Mouse (Mus musculus) heart, adult 2 months (tissue): ENCODE results near the gene Sugt1. TPM values are rescaled to one million over a fixed set of nuclear protein-coding genes. Genes with fewer than 3 reads are reported as not detected.

ENCODE experiments used
- DNase-seq, 2 experiments: peaks; one replicate each; pipeline ENCODE4 v3.0.0; 2021
- H3K27ac ChIP-seq: fragments of 200-600 bp; 2 replicates; pipeline ENCODE4 v1.8.1; 2022
- H3K27me3 ChIP-seq: fragments of 200-500 bp; 2 replicates; pipeline ENCODE4 v1.6.1; 2012; ENCODE audit warnings: mild to moderate bottlenecking, low read length, inconsistent platforms, mixed read lengths; ENCODE audit not compliant: control insufficient read depth, insufficient read depth
- H3K36me3 ChIP-seq: fragments of 200-500 bp; 2 replicates; pipeline ENCODE4 v1.6.1; 2012; ENCODE audit warnings: low read length, inconsistent platforms; ENCODE audit not compliant: control insufficient read depth, insufficient read depth
- H3K4me1 ChIP-seq: fragments of 200-500 bp; 2 replicates; pipeline ENCODE4 v1.6.1; 2011; ENCODE audit warnings: low read length; ENCODE audit not compliant: control insufficient read depth, insufficient read depth
- H3K4me3 ChIP-seq: fragments of 200-600 bp; 2 replicates; pipeline ENCODE4 v1.8.1; 2022
- H3K79me2 ChIP-seq: fragments of 200-500 bp; replicated peaks from 2 replicates; pipeline ENCODE4 v1.6.1; 2012; ENCODE audit warnings: mild to moderate bottlenecking, inconsistent platforms, low read length, moderate library complexity, mixed read lengths; ENCODE audit not compliant: control insufficient read depth, insufficient read depth
- H3K9ac ChIP-seq: fragments of 200-500 bp; 2 replicates; pipeline ENCODE4 v1.6.1; 2012; ENCODE audit warnings: low read depth, mild to moderate bottlenecking, control low read depth, inconsistent platforms, low read length, mixed read lengths
- CTCF ChIP-seq: fragments of 200-600 bp; IDR thresholded peaks from 2 replicates; pipeline ENCODE4 v1.8.1; 2022; ENCODE audit warnings: antibody characterized with exemption, mild to moderate bottlenecking, moderate library complexity
- EP300 ChIP-seq: fragments of 200-500 bp; IDR thresholded peaks from 2 replicates; pipeline ENCODE4 v1.6.1; 2011; ENCODE audit warnings: low read depth, low read length, control low read depth; ENCODE audit not compliant: insufficient read depth
- POLR2A ChIP-seq: fragments of 200-500 bp; IDR thresholded peaks from 2 replicates; pipeline ENCODE4 v1.6.1; 2011; ENCODE audit warnings: mild to moderate bottlenecking, low read depth, low read length, control low read depth; ENCODE audit not compliant: insufficient read depth
- WGBS: fragments of 180-500 bp; shearing (Covaris S2); methylation state at CpG from one replicate; pipeline ENCODE4 v1.1.7; 2018; 5-methylcytosine and 5-hydroxymethylcytosine counted together
- intact Hi-C: fragments of 180-260 bp; cut with DNase I; formaldehyde crosslinking; loops from one replicate; pipeline ENCODE4 v1.15.1; 2025
- polyA plus RNA-seq: library from polyadenylated mRNA; depleted of rRNA; stranded (reverse); fragments of >200 nt; gene quantifications from 2 replicates; pipeline ENCODE4 v1.2.3, GENCODE M21; 2012
- total RNA-seq, 2 experiments: library from RNA; stranded (reverse); gene quantifications; 2 replicates each; pipeline ENCODE4 v1.2.3; 2021

Gene Sugt1
- total and polyA plus RNA-seq, 3 experiments: 5.7 to 64.9 (median 52.4) TPM

DNA sequence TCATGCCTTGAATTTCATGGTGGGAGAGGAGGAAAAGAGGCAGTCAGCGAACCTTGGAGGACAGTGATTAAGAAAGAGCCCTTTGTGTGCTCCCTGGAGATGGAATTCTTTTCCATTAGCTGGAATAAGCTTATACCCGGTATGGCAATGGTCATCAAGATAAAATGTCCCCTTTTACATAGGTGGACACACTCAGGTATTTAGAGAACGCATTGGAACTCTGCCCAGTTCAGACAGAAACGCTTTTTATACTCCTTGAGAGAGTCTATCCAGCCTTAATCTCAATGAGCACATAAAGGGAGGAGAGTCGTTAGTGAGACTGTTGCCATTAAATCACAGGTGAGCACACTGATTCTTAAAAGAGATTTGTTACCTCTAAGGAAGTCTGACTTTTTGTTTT is 73.0 kb downstream of the Sugt1 start:
- intact Hi-C loops: loop anchor here (2.0 kb wide), 1 partner anchor 44 kb away; no protein-coding TSS in a partner anchor
- no peaks in the 10 kb centered on the region for H3K36me3 ChIP-seq
- H3K27ac ChIP-seq: no peak overlapping the region
- no peak for DNase-seq
- no peak overlapping the region for H3K9ac ChIP-seq
- no peaks in the 10 kb centered on the region for H3K27me3 ChIP-seq
- no peaks in the 10 kb centered on the region for H3K79me2 ChIP-seq
- H3K4me1 ChIP-seq: no peaks in the 10 kb centered on the region; the same call in 1 of the 2 replicates
- 54% methylated on average over 5 of the region's 5 CpGs for WGBS
- no peak overlapping the region for H3K4me3 ChIP-seq
- TF ChIP-seq EP300: no peak
- TF ChIP-seq POLR2A: no peak

DNA sequence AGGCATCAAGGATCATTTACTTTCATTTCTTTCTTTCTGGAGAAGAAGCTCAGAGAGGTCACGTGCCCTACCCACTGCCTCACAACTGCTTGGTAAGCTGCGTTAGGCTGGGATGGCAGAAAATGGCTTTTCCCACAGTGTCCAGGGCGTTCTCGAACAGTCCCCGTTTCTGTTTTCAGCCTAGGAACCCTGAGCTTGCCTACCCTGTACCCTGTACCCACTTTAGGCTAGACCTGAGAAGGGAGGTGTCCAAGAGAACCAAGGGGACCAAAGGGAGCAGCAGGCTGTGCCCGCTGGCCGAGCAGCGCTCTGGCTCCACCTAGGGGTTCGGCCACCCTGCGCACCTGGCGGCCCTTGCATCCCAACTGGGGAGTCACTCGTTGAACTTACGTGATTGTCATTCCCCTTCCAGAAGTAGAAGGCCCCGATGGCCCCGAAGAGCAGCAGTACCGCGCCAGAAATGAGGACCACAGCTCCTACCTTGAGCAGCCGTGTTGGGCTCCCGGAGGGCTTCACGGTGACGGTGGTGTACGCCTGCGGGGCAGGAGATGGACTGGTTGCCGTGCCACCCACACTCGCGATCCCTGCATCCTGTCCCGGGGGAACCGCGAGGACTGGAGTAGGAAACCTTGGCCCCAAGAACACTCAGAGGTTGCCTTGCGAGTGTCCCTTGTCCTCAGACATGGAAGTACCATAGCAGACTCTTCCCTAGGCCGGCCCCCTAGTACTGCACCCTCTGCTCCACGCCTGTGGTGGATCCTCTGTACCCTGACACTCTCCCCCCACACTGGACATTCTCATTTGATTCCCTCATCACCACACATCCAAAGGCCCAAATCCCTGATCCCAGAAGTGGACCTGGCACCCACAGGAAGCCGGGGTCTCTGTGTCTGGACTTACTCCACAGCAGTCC is 73.8 kb downstream of the Sugt1 start:
- Histone ChIP-seq H3K36me3 (no peaks in the 10 kb centered on the region), H3K27ac (no peak overlapping the region), H3K27me3 (no peaks in the 10 kb centered on the region), H3K79me2 (no peaks in the 10 kb centered on the region), H3K4me3 (no peak overlapping the region), H3K9ac (no peak overlapping the region), H3K4me1 (no peaks in the 10 kb centered on the region; the same call in 1 of the 2 replicates)
- WGBS: 21% methylated on average over 33 of the region's 33 CpGs
- peak; percentile 72 to 78 for DNase-seq
- intact Hi-C loops: loop anchor here (2.0 kb wide), 1 partner anchor 44 kb away; no protein-coding TSS in a partner anchor
- TF ChIP-seq POLR2A (no peak), CTCF (peak; percentile 89)

GRCm38 (mm10) chr14:79662001-79662400 is 74.5 kb downstream of the Sugt1 start, which contains the start of gene Cnmd:
Gene Cnmd (minus strand): TSS chr14:79662170.
- intact Hi-C loops: no loop called here
- Histone ChIP-seq H3K79me2 (no peaks in the 10 kb centered on the region), H3K27me3 (no peaks in the 10 kb centered on the region), H3K4me1 (no peaks in the 10 kb centered on the region; the same call in 1 of the 2 replicates), H3K9ac (no peak within 1 kb of the TSS), H3K4me3 (no peak within 1 kb of the TSS), H3K36me3 (no peaks in the 10 kb centered on the region), H3K27ac (no peak within 1 kb of the TSS)
- 59% methylated on average over 4 of the region's 4 CpGs for WGBS
- no peak for DNase-seq
- TF ChIP-seq EP300 (no peak), CTCF (no peak), POLR2A (no peak)

- intact Hi-C loops: no loop called here
- no peak for DNase-seq
- Histone ChIP-seq H3K36me3 (no peaks in the 10 kb centered on the region), H3K4me3 (no peak overlapping the region), H3K4me1 (no peaks in the 10 kb centered on the region), H3K9ac (no peak overlapping the region), H3K27ac (no peak overlapping the region), H3K79me2 (no peaks in the 10 kb centered on the region), H3K27me3 (no peaks in the 10 kb centered on the region)
- 87% methylated on average over 3 of the region's 3 CpGs for WGBS
- TF ChIP-seq CTCF (no peak), EP300 (no peak), POLR2A (no peak)
Measured at GRCm38 (mm10) chr14:79671008-79671407, 83.5 kb downstream of the Sugt1 start.

DNA sequence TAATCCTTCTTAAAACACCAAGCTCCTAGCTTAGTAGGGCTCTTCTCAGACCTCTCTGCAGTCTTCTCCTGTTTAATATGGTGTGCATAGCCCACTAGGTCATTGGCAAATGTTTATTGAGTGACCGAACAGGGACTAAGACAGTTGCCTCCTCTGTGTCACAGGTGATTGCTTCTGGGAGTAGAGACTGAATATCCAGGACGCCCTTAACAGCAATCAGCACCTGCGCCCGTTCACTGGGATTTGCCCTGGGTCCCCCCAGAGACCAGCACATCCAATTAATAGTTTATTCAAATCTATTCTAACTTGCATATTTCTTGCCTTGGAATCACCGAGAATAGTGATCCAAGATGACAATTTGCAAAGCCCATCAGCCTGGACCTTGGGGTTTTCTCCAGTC is 85.1 kb downstream of the Sugt1 start:
- intact Hi-C loops: no loop called here
- no peak for TF ChIP-seq POLR2A
- no peak for TF ChIP-seq EP300
- TF ChIP-seq CTCF: no peak
- WGBS: 86% methylated on average over 5 of the region's 5 CpGs

GRCm38 (mm10) chr14:79673083-79674013 is 85.9 kb downstream of the Sugt1 start:
- 73% methylated on average over 17 of the region's 17 CpGs for WGBS
- no peak for TF ChIP-seq CTCF
- TF ChIP-seq EP300: no peak
- TF ChIP-seq POLR2A: no peak

More for the DNA sequence above, 85.1 kb downstream of the Sugt1 start:
- H3K4me3 ChIP-seq: no peak overlapping the region
- DNase-seq: no peak
- H3K27ac ChIP-seq: no peak overlapping the region
- H3K79me2 ChIP-seq: no peaks in the 10 kb centered on the region
- H3K27me3 ChIP-seq: no peaks in the 10 kb centered on the region
- peaks cover 1% of the 10 kb centered on the region; the same call in 1 of the 2 replicates for H3K4me1 ChIP-seq
- no peaks in the 10 kb centered on the region for H3K36me3 ChIP-seq
- no peak overlapping the region for H3K9ac ChIP-seq

More at GRCm38 (mm10) chr14:79673083-79674013, 85.9 kb downstream of the Sugt1 start:
- intact Hi-C loops: no loop called here
- no peak for DNase-seq
- no peaks in the 10 kb centered on the region for H3K27me3 ChIP-seq
- no peak overlapping the region for H3K27ac ChIP-seq
- H3K4me1 ChIP-seq: peaks cover 1% of the 10 kb centered on the region; the same call in 1 of the 2 replicates
- no peak overlapping the region for H3K4me3 ChIP-seq
- no peak overlapping the region for H3K9ac ChIP-seq
- H3K36me3 ChIP-seq: no peaks in the 10 kb centered on the region
- no peaks in the 10 kb centered on the region for H3K79me2 ChIP-seq
